Mouse (Mus musculus) small intestine, adult 2 months (tissue): Measurements from ENCODE around the gene Shc4.

Experiments
- CTCF ChIP-seq: fragments of 200-500 bp; IDR thresholded peaks from 2 replicates; pipeline ENCODE4 v1.5.1; 2012; ENCODE audit warnings: low read depth, mild to moderate bottlenecking, control low read depth, inconsistent platforms, low read length, moderate library complexity, mixed read lengths; ENCODE audit not compliant: insufficient replicate concordance, insufficient read length; ENCODE audit errors: extremely low read depth
- POLR2A ChIP-seq: fragments of 200-500 bp; IDR thresholded peaks from 2 replicates; pipeline ENCODE4 v1.6.1; 2012; ENCODE audit warnings: low read depth, mild to moderate bottlenecking, control low read depth, inconsistent platforms, low read length, moderate library complexity

DNA sequence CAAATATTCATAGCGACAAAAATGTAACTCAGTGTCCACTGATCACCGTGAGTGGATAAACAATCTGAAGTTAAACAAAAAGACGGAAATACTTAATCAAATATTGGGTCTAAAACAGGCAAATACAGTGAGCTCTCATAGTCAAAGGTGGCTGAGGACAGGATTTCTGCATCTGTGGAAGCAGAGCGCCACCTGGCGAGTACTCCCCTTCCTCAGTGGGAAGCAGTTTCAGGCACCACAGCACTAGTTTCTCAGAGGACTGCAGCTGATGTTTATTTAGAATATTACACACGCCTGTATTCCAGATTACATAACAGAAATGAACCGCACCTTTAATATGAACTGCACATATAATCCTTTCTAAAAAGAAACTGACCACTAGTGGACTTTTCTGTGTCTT, 119.3 kb downstream of the Shc4 start:
- peak; percentile 54; the same call in 1 of the 2 replicates for TF ChIP-seq CTCF
- no peak for TF ChIP-seq POLR2A
